Mouse (Mus musculus) hindbrain, embryonic 14.5 days (tissue): ENCODE measurements around the gene Olfm2. TPM values are rescaled to one million over a fixed set of nuclear protein-coding genes. Genes with fewer than 3 reads are reported as not detected.

Source experiments
- ATAC-seq: fragments of 200-750 bp; cut with Nextera tagmentation; 2 replicates; pipeline ENCODE4 v1.8.0; 2017; ENCODE audit warnings: moderate number of reproducible peaks, mild to moderate bottlenecking, moderate TSS enrichment, moderate library complexity; ENCODE audit not compliant: low FRiP score
- DNase-seq: peaks from one replicate; pipeline ENCODE4 v3.0.0-alpha.2; 2015; ENCODE audit warnings: low spot score
- H3K27ac ChIP-seq: fragments of 300-500 bp; sonication (generic); 2 replicates; pipeline ENCODE4 v1.5.1; 2014; ENCODE audit warnings: mild to moderate bottlenecking, moderate library complexity
- H3K27me3 ChIP-seq: fragments of 300-500 bp; sonication (generic); 2 replicates; pipeline ENCODE4 v1.6.1; 2014; ENCODE audit warnings: mild to moderate bottlenecking, low read length, mixed read lengths; ENCODE audit not compliant: control insufficient read depth, insufficient read depth
- H3K36me3 ChIP-seq: fragments of 300-500 bp; sonication (generic); replicated peaks from 2 replicates; pipeline ENCODE4 v1.6.1; 2014; ENCODE audit not compliant: control insufficient read depth, insufficient read depth
- H3K4me1 ChIP-seq: fragments of 300-500 bp; sonication (generic); replicated peaks from 2 replicates; pipeline ENCODE4 v1.6.1; 2014; ENCODE audit warnings: antibody characterized with exemption, low read length, mixed read lengths; ENCODE audit not compliant: control insufficient read depth, insufficient read depth
- H3K4me2 ChIP-seq: fragments of 300-500 bp; sonication (generic); replicated peaks from 2 replicates; pipeline ENCODE4 v1.6.1; 2014; ENCODE audit warnings: mild to moderate bottlenecking, moderate library complexity
- H3K4me3 ChIP-seq: fragments of 300-500 bp; sonication (generic); replicated peaks from 2 replicates; pipeline ENCODE4 v1.5.1; 2014; ENCODE audit warnings: mild to moderate bottlenecking, low read length
- H3K9ac ChIP-seq: fragments of 300-500 bp; sonication (generic); 2 replicates; pipeline ENCODE4 v1.6.1; 2014
- H3K9me3 ChIP-seq: fragments of 300-500 bp; sonication (generic); 2 replicates; pipeline ENCODE4 v1.6.1; 2016; ENCODE audit warnings: low read length; ENCODE audit not compliant: control insufficient read depth
- WGBS: fragments of 180-500 bp; shearing (Covaris S2); extraction: QIAGEN DNeasy Blood & Tissue Kit; methylation state at CpG from one replicate; pipeline ENCODE4 v1.1.7; 2014; 5-methylcytosine and 5-hydroxymethylcytosine counted together
- polyA plus RNA-seq: library from polyadenylated mRNA; unstranded; fragments of >200 nt; fragmentation: Nextera tagmentation; extraction: Ambion mirVana; gene quantifications from 2 replicates; pipeline ENCODE4 v1.2.1, GENCODE M21; 2014

Olfm2 gene
- polyA plus RNA-seq, 1 experiment from 2014 or later: 185 TPM

- DNase-seq: no peak
- Histone ChIP-seq H3K4me1 (peaks cover 29% of the 10 kb centered on the region), H3K4me3 (no peak overlapping the region), H3K9ac (no peak overlapping the region), H3K36me3 (peaks cover 28% of the 10 kb centered on the region), H3K27ac (no peak overlapping the region), H3K4me2 (no peak overlapping the region), H3K9me3 (no peaks in the 10 kb centered on the region), H3K27me3 (no peaks in the 10 kb centered on the region)
- 95% methylated on average over 22 of the region's 22 CpGs for WGBS
- no peak for ATAC-seq
Observed at GRCm38 (mm10) chr9:20668065-20668464, 78.1 kb downstream of the Olfm2 start.

- H3K9me3 ChIP-seq: no peaks in the 10 kb centered on the region
- DNase-seq: no peak
- peaks cover 38% of the 10 kb centered on the region for H3K36me3 ChIP-seq
- WGBS: 19% methylated on average over 6 of the region's 7 CpGs
- H3K4me3 ChIP-seq: no peak overlapping the region
- H3K9ac ChIP-seq: no peak overlapping the region
- no peak for ATAC-seq
- no peaks in the 10 kb centered on the region for H3K27me3 ChIP-seq
- H3K27ac ChIP-seq: no peak overlapping the region
- H3K4me2 ChIP-seq: no peak overlapping the region
- H3K4me1 ChIP-seq: peaks cover 40% of the 10 kb centered on the region
Observed at GRCm38 (mm10) chr9:20666510-20667034, 79.6 kb downstream of the Olfm2 start.

- no peak for DNase-seq
- Histone ChIP-seq H3K36me3 (peaks cover 45% of the 10 kb centered on the region), H3K4me2 (no peak overlapping the region), H3K9me3 (no peaks in the 10 kb centered on the region), H3K27ac (peak overlapping the region; percentile 84), H3K4me1 (peaks cover 40% of the 10 kb centered on the region), H3K9ac (no peak overlapping the region), H3K4me3 (no peak overlapping the region), H3K27me3 (no peaks in the 10 kb centered on the region)
- 10% methylated on average over 8 of the region's 8 CpGs for WGBS
- ATAC-seq: no peak
Observed at GRCm38 (mm10) chr9:20665925-20666324, 80.2 kb downstream of the Olfm2 start.

- H3K4me1 ChIP-seq: peaks cover 40% of the 10 kb centered on the region
- no peak overlapping the region for H3K4me3 ChIP-seq
- ATAC-seq (no peak), DNase-seq (no peak)
- H3K9ac ChIP-seq: no peak overlapping the region
- H3K27ac ChIP-seq: peak overlapping the region; percentile 84
- no peaks in the 10 kb centered on the region for H3K9me3 ChIP-seq
- 69% methylated on average over 5 of the region's 5 CpGs for WGBS
- no peak overlapping the region for H3K4me2 ChIP-seq
- H3K27me3 ChIP-seq: no peaks in the 10 kb centered on the region
- peaks cover 48% of the 10 kb centered on the region for H3K36me3 ChIP-seq
Observed at GRCm38 (mm10) chr9:20664982-20665637, 81.0 kb downstream of the Olfm2 start.

DNA sequence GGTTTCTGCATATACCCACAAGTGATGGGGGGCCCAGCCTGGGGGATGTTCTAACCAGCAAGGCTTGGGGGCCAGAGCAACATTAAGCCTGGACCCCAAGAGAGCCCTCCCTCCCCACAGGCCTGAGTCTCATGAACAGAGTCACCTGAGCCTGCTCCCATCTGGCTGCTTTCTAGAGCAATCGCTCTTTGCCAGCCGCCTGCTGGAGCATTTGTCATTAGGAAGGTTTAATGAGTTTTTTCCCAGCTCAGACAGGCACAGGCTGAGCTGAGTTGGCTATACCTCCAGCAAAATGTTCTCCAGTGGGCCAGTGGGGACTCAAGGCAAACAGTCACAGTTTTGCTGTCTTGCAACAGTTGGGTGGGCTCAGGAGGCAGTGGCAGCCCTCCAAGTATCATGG lies 81.8 kb downstream of the Olfm2 start:
- ATAC-seq: peak; percentile 38
- no peak overlapping the region for H3K4me3 ChIP-seq
- 26% methylated on average over 2 of the region's 2 CpGs for WGBS

GRCm38 (mm10) chr9:20663956-20664355 lies 82.2 kb downstream of the Olfm2 start:
- 45% methylated on average over 2 of the region's 2 CpGs for WGBS
- DNase-seq: no peak

More for the DNA sequence above, 81.8 kb downstream of the Olfm2 start:
- H3K27me3 ChIP-seq: no peaks in the 10 kb centered on the region
- peak overlapping the region; percentile 84 for H3K27ac ChIP-seq
- H3K9ac ChIP-seq: no peak overlapping the region
- H3K36me3 ChIP-seq: peaks cover 45% of the 10 kb centered on the region
- DNase-seq: peak; percentile 55
- peaks cover 40% of the 10 kb centered on the region for H3K4me1 ChIP-seq
- no peak overlapping the region for H3K4me2 ChIP-seq
- no peaks in the 10 kb centered on the region for H3K9me3 ChIP-seq

DNA sequence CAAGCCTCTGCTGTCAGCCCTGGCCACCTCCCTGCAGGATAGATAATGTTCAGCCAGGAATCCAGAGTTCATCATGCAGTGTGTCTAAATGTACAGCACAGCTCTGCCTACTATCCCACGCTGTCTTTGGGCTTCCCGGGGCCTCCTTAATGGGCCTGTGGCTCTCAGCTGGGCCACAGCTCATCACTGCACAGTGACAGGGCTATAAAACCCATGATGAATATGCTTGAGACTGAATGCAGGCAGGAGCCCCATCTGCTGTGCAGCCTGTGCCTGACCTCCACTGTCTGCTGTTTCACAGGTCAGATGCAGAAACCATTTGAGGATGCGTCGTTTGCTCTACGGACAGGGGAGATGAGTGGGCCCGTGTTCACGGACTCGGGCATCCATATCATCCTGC lies 83.3 kb downstream of the Olfm2 start:
- no peak for DNase-seq
- no peaks in the 10 kb centered on the region for H3K9me3 ChIP-seq
- no peak overlapping the region for H3K4me2 ChIP-seq
- no peaks in the 10 kb centered on the region for H3K27me3 ChIP-seq
- 0 out of 2 replicates have a peak, but pooled peaks have one; percentile 5 for ATAC-seq
- H3K36me3 ChIP-seq: peaks cover 54% of the 10 kb centered on the region
- H3K9ac ChIP-seq: peak overlapping the region; percentile 33
- H3K27ac ChIP-seq: peak overlapping the region; percentile 84
- peaks cover 40% of the 10 kb centered on the region for H3K4me1 ChIP-seq
- 43% methylated on average over 8 of the region's 8 CpGs for WGBS
- H3K4me3 ChIP-seq: no peak overlapping the region

More at GRCm38 (mm10) chr9:20663956-20664355, 82.2 kb downstream of the Olfm2 start:
- H3K4me1 ChIP-seq: peaks cover 40% of the 10 kb centered on the region
- peak overlapping the region; percentile 84 for H3K27ac ChIP-seq
- H3K36me3 ChIP-seq: peaks cover 45% of the 10 kb centered on the region
- peak; percentile 47 for ATAC-seq
- no peaks in the 10 kb centered on the region for H3K9me3 ChIP-seq
- no peaks in the 10 kb centered on the region for H3K27me3 ChIP-seq
- H3K4me3 ChIP-seq: no peak overlapping the region
- H3K4me2 ChIP-seq: no peak overlapping the region
- H3K9ac ChIP-seq: 0 out of 2 replicates have a peak overlapping the region, but pooled peaks have one; percentile 17

GRCm38 (mm10) chr9:20662325-20662724 lies 83.8 kb downstream of the Olfm2 start:
- Histone ChIP-seq H3K36me3 (peaks cover 60% of the 10 kb centered on the region), H3K27me3 (no peaks in the 10 kb centered on the region), H3K9ac (peak overlapping the region; percentile 33; the same call in 1 of the 2 replicates), H3K4me1 (peaks cover 40% of the 10 kb centered on the region), H3K4me2 (no peak overlapping the region), H3K27ac (peak overlapping the region; percentile 84), H3K9me3 (no peaks in the 10 kb centered on the region), H3K4me3 (no peak overlapping the region)
- ATAC-seq (no peak), DNase-seq (peak; percentile 83)
- WGBS: 31% methylated on average over 3 of the region's 3 CpGs

- ATAC-seq (no peak), DNase-seq (no peak)
- H3K4me2 ChIP-seq: no peak overlapping the region
- H3K9ac ChIP-seq: no peak overlapping the region
- 84% methylated on average over 3 of the region's 3 CpGs for WGBS
- H3K4me1 ChIP-seq: peaks cover 19% of the 10 kb centered on the region
- no peak overlapping the region for H3K27ac ChIP-seq
- peaks cover 73% of the 10 kb centered on the region for H3K36me3 ChIP-seq
- no peak overlapping the region for H3K4me3 ChIP-seq
- no peaks in the 10 kb centered on the region for H3K27me3 ChIP-seq
- no peaks in the 10 kb centered on the region for H3K9me3 ChIP-seq
Observed at GRCm38 (mm10) chr9:20657546-20657945, 88.6 kb downstream of the Olfm2 start.
